Mouse (Mus musculus) limb, embryonic 14.5 days (tissue): Measurements from ENCODE around the gene Gbp9. TPM values are rescaled to one million over a fixed set of nuclear protein-coding genes. Genes with fewer than 3 reads are reported as not detected.
A peak's percentile ranks its signal among the peaks of the same experiment; 100 is the strongest.
"Not testable (repeated sequence)": the region's sequence is repeated elsewhere in the genome, so short reads cannot be mapped to it uniquely, and the experiment has no call there.

Experiments used
- ATAC-seq: fragments of 200-750 bp; cut with Nextera tagmentation; 2 replicates; pipeline ENCODE4 v1.8.0; 2017; ENCODE audit warnings: low read depth, moderate number of reproducible peaks, moderate TSS enrichment; ENCODE audit not compliant: low FRiP score
- DNase-seq: peaks from one replicate; pipeline ENCODE4 v3.0.0-alpha.2; 2015; ENCODE audit warnings: low spot score
- H3K27ac ChIP-seq: fragments of 300-500 bp; sonication (generic); replicated peaks from 2 replicates; pipeline ENCODE4 v1.5.1; 2014; ENCODE audit warnings: low read depth, mild to moderate bottlenecking, low read length, moderate library complexity, mixed read lengths
- H3K27me3 ChIP-seq: fragments of 300-500 bp; sonication (generic); 2 replicates; pipeline ENCODE4 v1.6.1; 2014; ENCODE audit warnings: low read length, mixed read lengths; ENCODE audit not compliant: control insufficient read depth, insufficient read depth
- H3K36me3 ChIP-seq: fragments of 300-500 bp; sonication (generic); 2 replicates; pipeline ENCODE4 v1.6.1; 2014; ENCODE audit warnings: mild to moderate bottlenecking, low read length, moderate library complexity, mixed read lengths; ENCODE audit not compliant: control insufficient read depth, insufficient read depth
- H3K4me1 ChIP-seq: fragments of 300-500 bp; sonication (generic); 2 replicates; pipeline ENCODE4 v1.6.1; 2014; ENCODE audit warnings: antibody characterized with exemption, low read length, mixed read lengths; ENCODE audit not compliant: control insufficient read depth, insufficient read depth
- H3K4me2 ChIP-seq: fragments of 300-500 bp; sonication (generic); replicated peaks from 2 replicates; pipeline ENCODE4 v1.6.1; 2014; ENCODE audit warnings: low read depth, mild to moderate bottlenecking, low read length, moderate library complexity; ENCODE audit not compliant: severe bottlenecking
- H3K4me3 ChIP-seq: fragments of 300-500 bp; sonication (generic); replicated peaks from 2 replicates; pipeline ENCODE4 v1.5.1; 2014; ENCODE audit warnings: low read length
- H3K9ac ChIP-seq: fragments of 300-500 bp; sonication (generic); 2 replicates; pipeline ENCODE4 v1.6.1; 2014; ENCODE audit warnings: mild to moderate bottlenecking, low read depth, low read length, moderate library complexity; ENCODE audit not compliant: severe bottlenecking
- H3K9me3 ChIP-seq: fragments of 300-500 bp; sonication (generic); 2 replicates; pipeline ENCODE4 v1.6.1; 2016; ENCODE audit warnings: low read length; ENCODE audit not compliant: control insufficient read depth
- POLR2A ChIP-seq: fragments of 200-500 bp; IDR thresholded peaks from 2 replicates; pipeline ENCODE4 v1.8.0; 2012; ENCODE audit warnings: inconsistent platforms, mild to moderate bottlenecking, moderate library complexity, borderline replicate concordance; ENCODE audit not compliant: insufficient read depth, insufficient read length; ENCODE audit errors: extremely low read depth
- WGBS: fragments of 180-500 bp; shearing (Covaris S2); extraction: QIAGEN DNeasy Blood & Tissue Kit; methylation state at CpG from one replicate; pipeline ENCODE4 v1.1.7; 2014; 5-methylcytosine and 5-hydroxymethylcytosine counted together
- polyA plus RNA-seq, 2 experiments: library from polyadenylated mRNA; depleted of rRNA in 1 of 2; stranded (reverse) in 1 of 2; unstranded in 1 of 2; fragments of >200 nt; fragmentation: Nextera tagmentation in 1 of 2; extraction: Ambion mirVana in 1 of 2; gene quantifications; 2 replicates each; pipeline versions ENCODE4 v1.2.1 to v1.2.3; 2012 to 2014

The Gbp9 gene
- polyA plus RNA-seq, 2 experiments: 1.6 to 2.7 TPM

DNA sequence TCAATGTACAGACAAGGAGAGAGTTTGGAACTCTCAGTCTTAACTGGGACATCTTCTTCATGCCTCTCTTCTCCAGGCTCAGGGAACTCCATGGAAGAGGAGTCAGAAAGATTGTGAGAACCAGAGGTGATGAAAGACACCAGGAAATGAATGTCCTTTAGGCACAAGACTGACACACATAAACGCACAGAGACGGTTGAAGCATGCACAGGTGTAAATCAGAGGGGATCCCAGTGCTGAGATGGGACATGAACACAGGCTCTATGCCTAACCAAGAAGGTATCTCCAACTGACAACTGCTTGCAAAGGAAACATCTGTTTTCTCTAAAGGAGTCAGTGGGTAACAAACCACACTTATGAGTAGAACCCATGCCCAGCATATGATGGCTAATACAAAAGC, 79.1 kb downstream of the Gbp9 start:
- DNase-seq (no peak), ATAC-seq (no peak)
- no peak for TF ChIP-seq POLR2A
- H3K27me3 ChIP-seq: no peaks in the 10 kb centered on the region
- no peaks in the 10 kb centered on the region for H3K9me3 ChIP-seq
- H3K4me3 ChIP-seq: no peak overlapping the region
- no peaks in the 10 kb centered on the region for H3K36me3 ChIP-seq
- H3K4me2 ChIP-seq: no peak overlapping the region
- H3K9ac ChIP-seq: no peak overlapping the region
- no peaks in the 10 kb centered on the region for H3K4me1 ChIP-seq
- WGBS: 93% methylated on average over 2 of the region's 2 CpGs
- no peak overlapping the region for H3K27ac ChIP-seq

- ATAC-seq (no peak), DNase-seq (no peak)
- Histone ChIP-seq H3K9me3 (no peaks in the 10 kb centered on the region), H3K4me3 (no peak overlapping the region), H3K4me2 (no peak overlapping the region), H3K4me1 (no peaks in the 10 kb centered on the region), H3K9ac (no peak overlapping the region), H3K36me3 (no peaks in the 10 kb centered on the region), H3K27ac (no peak overlapping the region), H3K27me3 (no peaks in the 10 kb centered on the region)
- 92% methylated on average over 2 of the region's 2 CpGs for WGBS
- no peak for TF ChIP-seq POLR2A
These were observed 84.1 kb downstream of the Gbp9 start for GRCm38 (mm10) chr5:105055279-105055678.

- 76% methylated on average over 1 of the region's 1 CpGs for WGBS
- not testable (repeated sequence) for H3K4me3 ChIP-seq, H3K36me3 ChIP-seq, H3K27ac ChIP-seq, H3K4me1 ChIP-seq, H3K4me2 ChIP-seq, ATAC-seq, H3K9me3 ChIP-seq, H3K9ac ChIP-seq, H3K27me3 ChIP-seq, DNase-seq
These were observed 85.7 kb downstream of the Gbp9 start for GRCm38 (mm10) chr5:105053471-105054169.

DNA sequence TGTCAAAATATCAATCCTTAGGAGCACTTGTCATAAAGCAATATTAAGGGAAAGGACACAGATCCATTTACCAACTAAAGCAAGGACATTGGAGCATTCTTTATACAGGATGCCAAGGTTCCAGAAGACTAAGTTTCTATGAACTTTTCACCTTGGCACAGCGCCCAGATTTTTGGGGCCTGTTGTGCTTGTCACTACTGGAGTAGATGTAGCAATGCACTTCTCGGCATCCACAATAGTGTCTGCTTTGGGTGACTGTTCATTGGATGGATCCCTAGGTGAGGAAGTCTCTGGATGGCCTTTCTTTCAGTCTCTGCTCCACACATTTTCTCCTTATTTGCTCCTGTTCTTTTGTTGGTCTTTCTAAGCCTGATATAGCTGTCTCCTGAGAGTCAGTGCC, 107.0 kb downstream of the Gbp9 start:
- Histone ChIP-seq H3K9ac (no peak overlapping the region), H3K36me3 (no peaks in the 10 kb centered on the region), H3K4me2 (no peak overlapping the region), H3K4me3 (no peak overlapping the region), H3K4me1 (no peaks in the 10 kb centered on the region), H3K9me3 (no peaks in the 10 kb centered on the region), H3K27ac (no peak overlapping the region), H3K27me3 (no peaks in the 10 kb centered on the region)
- TF ChIP-seq POLR2A: no peak
- ATAC-seq: no peak
- peak; percentile 9 for DNase-seq
- WGBS: 76% methylated on average over 2 of the region's 2 CpGs

Other genes with a start within 250 kb of the Gbp9 start
- gene Abcg3, start 156.8 kb downstream of the Gbp9 start, polyA plus RNA-seq (2012; rRNA removed): 0.77 and 0.89 TPM in 2 replicates
- 0.50 and 0.68 TPM in 2 replicates for gene Abcg3, start 156.8 kb downstream of the Gbp9 start, polyA plus RNA-seq (2014; fragmentation: Nextera tagmentation; extraction: Ambion mirVana)
- gene Gbp8, start within 50 bp of the Gbp9 start, polyA plus RNA-seq (2012; rRNA removed): 0.63 and 0.94 TPM in 2 replicates
- gene Gbp8, start within 50 bp of the Gbp9 start, polyA plus RNA-seq (2014; fragmentation: Nextera tagmentation; extraction: Ambion mirVana): 0.18 and 0.55 TPM in 2 replicates
- gene Gbp4, start within 50 bp of the Gbp9 start, polyA plus RNA-seq (2012; rRNA removed): 0.58 and 0.76 TPM in 2 replicates
- gene Gbp4, start within 50 bp of the Gbp9 start, polyA plus RNA-seq (2014; fragmentation: Nextera tagmentation; extraction: Ambion mirVana): 0.39 and 0.79 TPM in 2 replicates
- 0.31 and 0.68 TPM in 2 replicates for gene Gbp10, start 100.0 kb upstream of the Gbp9 start, polyA plus RNA-seq (2012; rRNA removed)
- 0.25 TPM in 1 of 2 replicates, not detected in the other for gene Gbp10, start 100.0 kb upstream of the Gbp9 start, polyA plus RNA-seq (2014; fragmentation: Nextera tagmentation; extraction: Ambion mirVana)
- 0.34 and 0.72 TPM in 2 replicates for gene Gm43302, start 154.2 kb upstream of the Gbp9 start, polyA plus RNA-seq (2012; rRNA removed)
- not detected in 2 replicates for gene Gm43302, start 154.2 kb upstream of the Gbp9 start, polyA plus RNA-seq (2014; fragmentation: Nextera tagmentation; extraction: Ambion mirVana)
- gene Gbp6, start 154.2 kb upstream of the Gbp9 start, polyA plus RNA-seq (2012; rRNA removed): 1.4 and 2.0 TPM in 2 replicates
- gene Gbp6, start 154.2 kb upstream of the Gbp9 start, polyA plus RNA-seq (2014; fragmentation: Nextera tagmentation; extraction: Ambion mirVana): 1.9 and 3.2 TPM in 2 replicates